Mouse (Mus musculus): Measurements from ENCODE around the gene Hnrnpf.

GRCm38 (mm10) chr6:117905260-117905930 is 5.3 kb downstream of the Hnrnpf start:
- TF ChIP-seq MAFK (IDR thresholded peaks at IDR 0.05; ENCODE audit: insufficient read depth, low read depth, low read length) (no peak), CHD2 (IDR thresholded peaks at IDR 0.05; ENCODE audit: low read depth, low read length) (no peak), ZNF384 (IDR thresholded peaks at IDR 0.05; ENCODE audit: low read depth, low read length) (no peak), ZC3H11A (IDR thresholded peaks at IDR 0.05; ENCODE audit: borderline replicate concordance, low read depth, low read length) (no peak)

All from ES-E14 (cell line).